Mouse (Mus musculus): ENCODE measurements at regions not wholly inside any gene's neighbourhood (a gene's known extent, or its start where the extent isn't known, plus 50 kb on each side); places are given as distances from the start of the nearest gene placed in this dataset.

GRCm38 (mm10) chr2:48493574-48493973, 320.3 kb upstream of the Acvr2a start:
- Histone ChIP-seq H3K9ac (ENCODE audit: low read depth, poor library complexity, severe bottlenecking) (no peak overlapping the region), H3K9me3 (replicated peaks; ENCODE audit: control insufficient read depth, insufficient read depth, low read length, poor library complexity, severe bottlenecking) (peaks cover 10% of the 10 kb centered on the region), H3K36me3 (ENCODE audit: control insufficient read depth, insufficient read depth, low read length, poor library complexity, severe bottlenecking) (no peaks in the 10 kb centered on the region), H3K4me3 (ENCODE audit: low read depth, low read length) (no peak overlapping the region), H3K4me1 (ENCODE audit: control insufficient read depth, insufficient read depth, low read length) (no peaks in the 10 kb centered on the region), H3K27ac (ENCODE audit: insufficient read depth, low read length) (no peak overlapping the region), H3K27me3 (ENCODE audit: control insufficient read depth, insufficient read depth, low read length, poor library complexity, severe bottlenecking) (no peaks in the 10 kb centered on the region)
- TF ChIP-seq CTCF (IDR thresholded peaks at IDR 0.05; ENCODE audit: low read depth, low read length) = no peak
- TF ChIP-seq EP300 (IDR thresholded peaks at IDR 0.05; ENCODE audit: insufficient read depth, low read depth, low read length) = no peak
- TF ChIP-seq POLR2A (IDR thresholded peaks at IDR 0.05; ENCODE audit: insufficient read depth, low read length) = no peak

GRCm38 (mm10) chr2:48494065-48494464, 319.8 kb upstream of the Acvr2a start:
- Histone ChIP-seq H3K4me3 (ENCODE audit: low read depth, low read length) (no peak overlapping the region), H3K9ac (ENCODE audit: low read depth, poor library complexity, severe bottlenecking) (no peak overlapping the region), H3K36me3 (ENCODE audit: control insufficient read depth, insufficient read depth, low read length, poor library complexity, severe bottlenecking) (no peaks in the 10 kb centered on the region), H3K4me1 (ENCODE audit: control insufficient read depth, insufficient read depth, low read length) (no peaks in the 10 kb centered on the region), H3K27me3 (ENCODE audit: control insufficient read depth, insufficient read depth, low read length, poor library complexity, severe bottlenecking) (no peaks in the 10 kb centered on the region), H3K9me3 (replicated peaks; ENCODE audit: control insufficient read depth, insufficient read depth, low read length, poor library complexity, severe bottlenecking) (peaks cover 10% of the 10 kb centered on the region), H3K27ac (ENCODE audit: insufficient read depth, low read length) (no peak overlapping the region)
- TF ChIP-seq CTCF (IDR thresholded peaks at IDR 0.05; ENCODE audit: low read depth, low read length) (no peak), POLR2A (IDR thresholded peaks at IDR 0.05; ENCODE audit: insufficient read depth, low read length) (no peak)

GRCm38 (mm10) chr2:48494632-48495031, 319.3 kb upstream of the Acvr2a start:
- TF ChIP-seq POLR2A (IDR thresholded peaks at IDR 0.05; ENCODE audit: insufficient read depth, low read length) (no peak), EP300 (IDR thresholded peaks at IDR 0.05; ENCODE audit: insufficient read depth, low read depth, low read length) (no peak), CTCF (IDR thresholded peaks at IDR 0.05; ENCODE audit: low read depth, low read length) (no peak)
- Histone ChIP-seq H3K27ac (ENCODE audit: insufficient read depth, low read length) (no peak overlapping the region), H3K4me3 (ENCODE audit: low read depth, low read length) (no peak overlapping the region), H3K36me3 (ENCODE audit: control insufficient read depth, insufficient read depth, low read length, poor library complexity, severe bottlenecking) (no peaks in the 10 kb centered on the region), H3K9ac (ENCODE audit: low read depth, poor library complexity, severe bottlenecking) (no peak overlapping the region), H3K27me3 (ENCODE audit: control insufficient read depth, insufficient read depth, low read length, poor library complexity, severe bottlenecking) (no peaks in the 10 kb centered on the region), H3K9me3 (replicated peaks; ENCODE audit: control insufficient read depth, insufficient read depth, low read length, poor library complexity, severe bottlenecking) (peaks cover 10% of the 10 kb centered on the region), H3K4me1 (ENCODE audit: control insufficient read depth, insufficient read depth, low read length) (no peaks in the 10 kb centered on the region)

GRCm38 (mm10) chr2:48498047-48498723, 315.7 kb upstream of the Acvr2a start:
- Histone ChIP-seq H3K27ac (ENCODE audit: insufficient read depth, low read length) (no peak overlapping the region), H3K4me1 (ENCODE audit: control insufficient read depth, insufficient read depth, low read length) (no peaks in the 10 kb centered on the region), H3K36me3 (ENCODE audit: control insufficient read depth, insufficient read depth, low read length, poor library complexity, severe bottlenecking) (no peaks in the 10 kb centered on the region), H3K9me3 (replicated peaks; ENCODE audit: control insufficient read depth, insufficient read depth, low read length, poor library complexity, severe bottlenecking) (no peaks in the 10 kb centered on the region), H3K4me3 (ENCODE audit: low read depth, low read length) (no peak overlapping the region), H3K27me3 (ENCODE audit: control insufficient read depth, insufficient read depth, low read length, poor library complexity, severe bottlenecking) (no peaks in the 10 kb centered on the region), H3K9ac (ENCODE audit: low read depth, poor library complexity, severe bottlenecking) (no peak overlapping the region)
- TF ChIP-seq CTCF (IDR thresholded peaks at IDR 0.05; ENCODE audit: low read depth, low read length) = no peak
- TF ChIP-seq EP300 (IDR thresholded peaks at IDR 0.05; ENCODE audit: insufficient read depth, low read depth, low read length) = no peak
- no peak for TF ChIP-seq POLR2A (IDR thresholded peaks at IDR 0.05; ENCODE audit: insufficient read depth, low read length)

- H3K9ac ChIP-seq (ENCODE audit: low read depth, poor library complexity, severe bottlenecking) = no peak overlapping the region
- no peak overlapping the region for H3K27ac ChIP-seq (ENCODE audit: insufficient read depth, low read length)
- no peaks in the 10 kb centered on the region for H3K9me3 ChIP-seq (replicated peaks; ENCODE audit: control insufficient read depth, insufficient read depth, low read length, poor library complexity, severe bottlenecking)
- H3K36me3 ChIP-seq (ENCODE audit: control insufficient read depth, insufficient read depth, low read length, poor library complexity, severe bottlenecking) = no peaks in the 10 kb centered on the region
- TF ChIP-seq CTCF (IDR thresholded peaks at IDR 0.05; ENCODE audit: low read depth, low read length) = no peak
- no peak for TF ChIP-seq POLR2A (IDR thresholded peaks at IDR 0.05; ENCODE audit: insufficient read depth, low read length)
- no peak for TF ChIP-seq EP300 (IDR thresholded peaks at IDR 0.05; ENCODE audit: insufficient read depth, low read depth, low read length)
- H3K4me3 ChIP-seq (ENCODE audit: low read depth, low read length) = no peak overlapping the region
- no peaks in the 10 kb centered on the region for H3K4me1 ChIP-seq (ENCODE audit: control insufficient read depth, insufficient read depth, low read length)
- no peaks in the 10 kb centered on the region for H3K27me3 ChIP-seq (ENCODE audit: control insufficient read depth, insufficient read depth, low read length, poor library complexity, severe bottlenecking)
Measured at GRCm38 (mm10) chr2:48499396-48499795, 314.5 kb upstream of the Acvr2a start.

- Histone ChIP-seq H3K27ac (ENCODE audit: insufficient read depth, low read length) (no peak overlapping the region), H3K27me3 (ENCODE audit: control insufficient read depth, insufficient read depth, low read length, poor library complexity, severe bottlenecking) (no peaks in the 10 kb centered on the region), H3K9me3 (replicated peaks; ENCODE audit: control insufficient read depth, insufficient read depth, low read length, poor library complexity, severe bottlenecking) (no peaks in the 10 kb centered on the region), H3K9ac (ENCODE audit: low read depth, poor library complexity, severe bottlenecking) (no peak overlapping the region), H3K36me3 (ENCODE audit: control insufficient read depth, insufficient read depth, low read length, poor library complexity, severe bottlenecking) (no peaks in the 10 kb centered on the region), H3K4me1 (ENCODE audit: control insufficient read depth, insufficient read depth, low read length) (no peaks in the 10 kb centered on the region), H3K4me3 (ENCODE audit: low read depth, low read length) (no peak overlapping the region)
- TF ChIP-seq POLR2A (IDR thresholded peaks at IDR 0.05; ENCODE audit: insufficient read depth, low read length) (no peak), CTCF (IDR thresholded peaks at IDR 0.05; ENCODE audit: low read depth, low read length) (no peak), EP300 (IDR thresholded peaks at IDR 0.05; ENCODE audit: insufficient read depth, low read depth, low read length) (no peak)
Measured at GRCm38 (mm10) chr2:48501387-48501786, 312.5 kb upstream of the Acvr2a start.

Data from ES-Bruce4 (cell line).